Mouse (Mus musculus) left cerebral cortex, postnatal 14 days (tissue): Measurements from ENCODE around the gene Prkx. TPM values are rescaled to one million over a fixed set of nuclear protein-coding genes. Genes with fewer than 3 reads are reported as not detected.

ENCODE experiments used
- DNase-seq, 2 experiments: peaks; one replicate each; pipeline ENCODE4 v3.0.0; 2021 to 2022; ENCODE audit warnings: low spot score in 2 of 2, mixed read lengths in 1 of 2
- intact Hi-C: fragments of 180-260 bp; cut with DNase I; formaldehyde crosslinking; loops from one replicate; pipeline ENCODE4 v1.15.1; 2025
- long read RNA-seq, 2 experiments: library from polyadenylated mRNA; stranded (forward); transcript quantifications; one replicate each; pipeline ENCODE4 v2.0.0; 2021
- total RNA-seq, 2 experiments: library from RNA; stranded (reverse); gene quantifications; 2 replicates each; pipeline ENCODE4 v1.2.3; 2021

The Prkx gene
- total RNA-seq = 1 to 10 TPM; 8.7 to 9.7 TPM
- long read RNA-seq, experiment 1, full-length matches to known transcripts = 4 of 7 reads
- long read RNA-seq, experiment 1, partial matches to known transcripts = 0 of 7 reads
- long read RNA-seq, experiment 1, other reads (novel, unspliced or antisense) = 3 of 7 reads
- long read RNA-seq, experiment 2, full-length matches to known transcripts = 2 of 5 reads
- long read RNA-seq, experiment 2, partial matches to known transcripts = 2 of 5 reads
- long read RNA-seq, experiment 2, other reads (novel, unspliced or antisense) = 1 of 5 reads

GRCm38 (mm10) chrX:77796238-77796835 lies at the start of gene Prkx:
TSS of gene Prkx (minus strand) at chrX:77796278.
- intact Hi-C loops = no loop called here
- DNase-seq = no peak

GRCm38 (mm10) chrX:77812031-77812430 lies 16.0 kb upstream of the Prkx start:
- peak; percentile 11 to 18 for DNase-seq
- intact Hi-C loops = loop anchor here (10.0 kb wide), 1 partner anchor 613 kb away; no protein-coding TSS in a partner anchor

- intact Hi-C loops = loop anchor here (2.0 to 10.0 kb wide), 2 partner anchors 66 to 614 kb away; no protein-coding TSS in a partner anchor
- peak; percentile 47 to 77 for DNase-seq
Measured at GRCm38 (mm10) chrX:77810608-77811206, 14.6 kb upstream of the Prkx start.

- DNase-seq = peak; percentile 18 to 43
Measured at GRCm38 (mm10) chrX:77808602-77809001, 12.5 kb upstream of the Prkx start.

GRCm38 (mm10) chrX:77802293-77802692 lies 6.2 kb upstream of the Prkx start:
- no peak for DNase-seq
- intact Hi-C loops = no loop called here

More at GRCm38 (mm10) chrX:77808602-77809001, 12.5 kb upstream of the Prkx start:
- intact Hi-C loops = no loop called here

- no peak for DNase-seq
- intact Hi-C loops = no loop called here
Measured at GRCm38 (mm10) chrX:77801543-77801942, 5.5 kb upstream of the Prkx start.

GRCm38 (mm10) chrX:77799554-77799953 lies 3.5 kb upstream of the Prkx start:
- intact Hi-C loops = no loop called here
- DNase-seq = no peak

- intact Hi-C loops = no loop called here
- DNase-seq = no peak
Measured at GRCm38 (mm10) chrX:77797801-77798200, 1.7 kb upstream of the Prkx start.

GRCm38 (mm10) chrX:77796916-77797315 lies 838 bp upstream of the Prkx start:
- intact Hi-C loops = no loop called here
- DNase-seq = no peak

- intact Hi-C loops = no loop called here
- peak; percentile 84 to 85 for DNase-seq
Measured at GRCm38 (mm10) chrX:77795858-77796174, 262 bp downstream of the Prkx start.

GRCm38 (mm10) chrX:77794962-77795857 lies 868 bp downstream of the Prkx start:
- intact Hi-C loops = no loop called here

GRCm38 (mm10) chrX:77788675-77789074 lies 7.4 kb downstream of the Prkx start:
- intact Hi-C loops = no loop called here

More at GRCm38 (mm10) chrX:77794962-77795857, 868 bp downstream of the Prkx start:
- DNase-seq = peak in 1 of 2 experiments; percentile 8

GRCm38 (mm10) chrX:77786354-77786753 lies 9.7 kb downstream of the Prkx start:
- no peak for DNase-seq
- intact Hi-C loops = no loop called here

More at GRCm38 (mm10) chrX:77788675-77789074, 7.4 kb downstream of the Prkx start:
- peak in 1 of 2 experiments; percentile 20 for DNase-seq

GRCm38 (mm10) chrX:77777822-77778221 lies 18.3 kb downstream of the Prkx start:
- intact Hi-C loops = no loop called here
- no peak for DNase-seq

- no peak for DNase-seq
- intact Hi-C loops = no loop called here
Measured at GRCm38 (mm10) chrX:77765153-77765552, 30.9 kb downstream of the Prkx start.

GRCm38 (mm10) chrX:77744260-77744659 lies 51.8 kb downstream of the Prkx start:
- DNase-seq = no peak
- intact Hi-C loops = loop anchor here (2.0 kb wide), 1 partner anchor 67 kb away; no protein-coding TSS in a partner anchor

- DNase-seq = peak in 1 of 2 experiments; percentile 22
- intact Hi-C loops = no loop called here
Measured at GRCm38 (mm10) chrX:77741383-77741782, 54.7 kb downstream of the Prkx start.

- DNase-seq = no peak
- intact Hi-C loops = no loop called here
Measured at GRCm38 (mm10) chrX:77733930-77734536, 62.0 kb downstream of the Prkx start.

- intact Hi-C loops = loop anchor here (5.0 kb wide), 1 partner anchor 1038 kb away; no protein-coding TSS in a partner anchor
- peak; percentile 26 to 44 for DNase-seq
Measured at GRCm38 (mm10) chrX:77720298-77720697, 75.8 kb downstream of the Prkx start.
